ENCODE assay signal across 19 mouse cellular contexts in the genomic region with DNA sequence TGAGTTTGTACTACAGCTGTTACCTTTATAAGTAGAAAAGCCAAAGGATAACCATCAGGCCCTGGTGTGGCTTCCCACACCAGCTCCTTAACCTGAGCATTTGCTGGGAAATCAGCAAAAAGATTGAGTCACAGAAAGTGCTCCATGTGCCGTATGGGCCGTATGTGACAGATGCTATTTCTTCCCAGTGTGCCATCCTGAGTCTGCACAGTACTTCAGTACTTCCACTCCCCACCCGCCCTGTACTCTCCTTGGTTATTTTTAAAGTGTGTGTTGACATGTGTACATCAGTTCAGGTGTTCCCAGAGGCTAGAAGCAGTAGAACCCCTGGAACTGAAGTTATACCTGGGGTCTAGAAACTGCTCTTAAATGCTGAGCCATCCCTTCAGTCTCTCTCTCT. TPM values are rescaled to one million over a fixed set of nuclear protein-coding genes. Genes with fewer than 3 reads are reported as not detected.
DNase-seq lines count a peak whose midpoint lies in the region; ATAC-seq and TF ChIP-seq lines count a peak whose summit lies in the region.
"Had no signal": no experiment of that assay in that cellular context is flagged by ENCODE, and none has a peak within 500 bp of the region (broad histone marks: within the 10 kb centered on the region; RNA-seq: fewer than 3 reads in every experiment).

No protein-coding gene starts in this region.

- peaks cover 46% of the 10 kb centered on the region for H3K4me1 ChIP-seq in hindbrain, embryonic 10.5 days (replicated peaks)
- H3K4me1 ChIP-seq in hindbrain, postnatal 0 days (ENCODE audit: insufficient read depth, low read length): peaks cover 26% of the 10 kb centered on the region
- peaks cover 29% of the 10 kb centered on the region for H3K4me1 ChIP-seq in lung, postnatal 0 days (ENCODE audit: insufficient read depth, low read depth, low read length)
- peaks cover 27% of the 10 kb centered on the region for H3K4me1 ChIP-seq in lung, adult 2 months (ENCODE audit: control insufficient read depth, insufficient read depth, low read length)
- peaks cover 81% of the 10 kb centered on the region for H3K4me1 ChIP-seq in liver, embryonic 15.5 days (replicated peaks)

- TF ChIP-seq CTCF in hindbrain, postnatal 0 days (IDR thresholded peaks at IDR 0.05; ENCODE audit: low read depth): no peak
- no peak for TF ChIP-seq CTCF in lung, postnatal 0 days (IDR thresholded peaks at IDR 0.05)
- no peak for TF ChIP-seq CTCF in lung, adult 2 months (IDR thresholded peaks at IDR 0.05; ENCODE audit: insufficient read depth, low read length)

- H3K36me3 ChIP-seq in hindbrain, embryonic 10.5 days: peaks cover 67% of the 10 kb centered on the region
- no peaks in the 10 kb centered on the region for H3K36me3 ChIP-seq in hindbrain, postnatal 0 days (ENCODE audit: insufficient read depth, low read length)
- H3K36me3 ChIP-seq in lung, postnatal 0 days (ENCODE audit: insufficient read depth, low read length): no peaks in the 10 kb centered on the region
- H3K36me3 ChIP-seq in liver, embryonic 15.5 days (replicated peaks): peaks cover 31% of the 10 kb centered on the region
- H3K36me3 ChIP-seq: hindbrain, embryonic 13.5 days had no signal

- ATAC-seq in hindbrain, postnatal 0 days: no peak
- ATAC-seq in lung, postnatal 0 days: no peak
- ATAC-seq in liver, embryonic 15.5 days (ENCODE audit: insufficient read depth): no peak

- 0 out of 2 replicates have a peak overlapping the region, but pooled peaks have one; percentile 2 for H3K27ac ChIP-seq in hindbrain, embryonic 10.5 days
- no peak overlapping the region for H3K27ac ChIP-seq in hindbrain, postnatal 0 days
- H3K27ac ChIP-seq in lung, postnatal 0 days (ENCODE audit: low read length): peak overlapping the region; percentile 20
- peak overlapping the region; percentile 99 for H3K27ac ChIP-seq in liver, embryonic 15.5 days (replicated peaks)
- H3K27ac ChIP-seq: hindbrain, embryonic 13.5 days had no signal

- WGBS in hindbrain, embryonic 10.5 days: 91% methylated on average over 3 of the region's 3 CpGs
- 84% methylated on average over 3 of the region's 3 CpGs for WGBS in hindbrain, postnatal 0 days
- 84% methylated on average over 3 of the region's 3 CpGs for WGBS in lung, postnatal 0 days
- WGBS in lung, adult 2 months: 88% methylated on average over 3 of the region's 3 CpGs
- WGBS in liver, embryonic 15.5 days (ENCODE audit: insufficient replicate concordance): 79% methylated on average over 3 of the region's 3 CpGs

- no peak for TF ChIP-seq POLR2A in lung, adult 2 months (IDR thresholded peaks at IDR 0.05; ENCODE audit: borderline replicate concordance, extremely low read depth, low read depth, low read length)

- TF ChIP-seq EP300 in lung, postnatal 0 days (IDR thresholded peaks at IDR 0.05): no peak

- no peak overlapping the region for H3K4me3 ChIP-seq in hindbrain, embryonic 10.5 days
- no peak overlapping the region for H3K4me3 ChIP-seq in hindbrain, postnatal 0 days (ENCODE audit: low read length)
- no peak overlapping the region for H3K4me3 ChIP-seq in lung, postnatal 0 days (ENCODE audit: low read depth, low read length)
- H3K4me3 ChIP-seq in lung, adult 2 months (replicated peaks; ENCODE audit: extremely low read depth, low read depth, low read length): no peak overlapping the region
- no peak overlapping the region for H3K4me3 ChIP-seq in liver, embryonic 15.5 days (replicated peaks)
- H3K4me3 ChIP-seq: embryonic facial prominence, embryonic 13.5 days; hindbrain, embryonic 13.5 days; lung, embryonic 15.5 days had no signal

- no peak overlapping the region for H3K4me2 ChIP-seq in hindbrain, postnatal 0 days (ENCODE audit: low read depth, low read length)
- H3K4me2 ChIP-seq in lung, postnatal 0 days (replicated peaks; ENCODE audit: low read depth, low read length): no peak overlapping the region
- peak overlapping the region; percentile 19; the same call in 1 of the 2 replicates for H3K4me2 ChIP-seq in liver, embryonic 15.5 days

- no peaks in the 10 kb centered on the region for H3K27me3 ChIP-seq in hindbrain, embryonic 10.5 days (ENCODE audit: insufficient read depth, poor library complexity, severe bottlenecking)
- no peaks in the 10 kb centered on the region for H3K27me3 ChIP-seq in hindbrain, postnatal 0 days (ENCODE audit: insufficient read depth, low read length)
- H3K27me3 ChIP-seq in lung, postnatal 0 days (replicated peaks; ENCODE audit: insufficient read depth, low read length): no peaks in the 10 kb centered on the region
- no peaks in the 10 kb centered on the region for H3K27me3 ChIP-seq in liver, embryonic 15.5 days
- H3K27me3 ChIP-seq: embryonic facial prominence, embryonic 13.5 days; hindbrain, embryonic 13.5 days; lung, embryonic 15.5 days had no signal

- DNase-seq in hindbrain, embryonic 10.5 days (ENCODE audit: low spot score): no peak
- no peak for DNase-seq in hindbrain, postnatal 0 days (ENCODE audit: low spot score)
- no peak for DNase-seq in lung, postnatal 0 days (ENCODE audit: low spot score)
- DNase-seq in lung, adult 2 months: no peak
- DNase-seq in cerebellum, adult 9-10 months: no peak
- no peak for DNase-seq in gastrocnemius, postnatal 4 days (ENCODE audit: low spot score in 2 of 2)
- DNase-seq: adrenal gland, postnatal 36 days; cerebellum, adult 9-11 months; gastrocnemius, postnatal 25 days; kidney, adult 18-20 months; left cerebral cortex, postnatal 4 days; midbrain, embryonic 14.5 days; retina, postnatal 1 day; thymus, adult 2 months had no signal

- no peak overlapping the region for H3K9ac ChIP-seq in hindbrain, postnatal 0 days (replicated peaks; ENCODE audit: low read length)
- H3K9ac ChIP-seq in lung, postnatal 0 days (replicated peaks; ENCODE audit: low read depth): no peak overlapping the region
- H3K9ac ChIP-seq in liver, embryonic 15.5 days: peak overlapping the region; percentile 29; the same call in 1 of the 2 replicates
- H3K9ac ChIP-seq: embryonic facial prominence, embryonic 13.5 days; lung, embryonic 15.5 days had no signal

- no peaks in the 10 kb centered on the region for H3K9me3 ChIP-seq in hindbrain, embryonic 10.5 days
- no peaks in the 10 kb centered on the region for H3K9me3 ChIP-seq in hindbrain, postnatal 0 days (ENCODE audit: low read length)
- H3K9me3 ChIP-seq in lung, postnatal 0 days (ENCODE audit: low read length): no peaks in the 10 kb centered on the region
- H3K9me3 ChIP-seq in liver, embryonic 15.5 days (replicated peaks): no peaks in the 10 kb centered on the region
- H3K9me3 ChIP-seq: embryonic facial prominence, embryonic 13.5 days; G1E; hindbrain, embryonic 13.5 days; lung, embryonic 15.5 days had no signal

RNA-seq across cellular contexts. Expression of a gene that starts 6.3 kb away (rescaled TPM):
- 20.5 and 23.0 TPM in 2 replicates for polyA plus RNA-seq in hindbrain, embryonic 10.5 days (2016; fragmentation: Nextera tagmentation; extraction: Ambion mirVana)
- total RNA-seq in hindbrain, postnatal 0 days (2014; rRNA removed): 36.8 and 38.2 TPM in 2 replicates
- polyA plus RNA-seq in hindbrain, postnatal 0 days (2015; fragmentation: Nextera tagmentation; extraction: Ambion mirVana): 8.3 and 9.1 TPM in 2 replicates
- polyA plus RNA-seq in lung, postnatal 0 days (2015; fragmentation: Nextera tagmentation; extraction: Ambion mirVana): 7.9 and 8.2 TPM in 2 replicates
- polyA plus RNA-seq in lung, adult 2 months (2012; rRNA removed): 44.9 and 45.9 TPM in 2 replicates
- 8.0 and 10.8 TPM in 2 replicates for polyA plus RNA-seq in liver, embryonic 15.5 days (2015; fragmentation: Nextera tagmentation; extraction: Ambion mirVana)
- 10 to 100 TPM; 49.3 to 51.8 TPM for total RNA-seq in gastrocnemius, postnatal 4 days (2021)

RNA-seq across cellular contexts. Expression of a gene that starts 19.4 kb away (rescaled TPM):
- 371 and 455 TPM in 2 replicates for polyA plus RNA-seq in hindbrain, embryonic 10.5 days (2016; fragmentation: Nextera tagmentation; extraction: Ambion mirVana)
- total RNA-seq in hindbrain, postnatal 0 days (2014; rRNA removed): 88.6 and 89.4 TPM in 2 replicates
- 215 and 216 TPM in 2 replicates for polyA plus RNA-seq in hindbrain, postnatal 0 days (2015; fragmentation: Nextera tagmentation; extraction: Ambion mirVana)
- 84.8 and 92.3 TPM in 2 replicates for polyA plus RNA-seq in lung, postnatal 0 days (2015; fragmentation: Nextera tagmentation; extraction: Ambion mirVana)
- polyA plus RNA-seq in lung, adult 2 months (2012; rRNA removed): 20.7 and 31.0 TPM in 2 replicates
- 97.7 and 98.0 TPM in 2 replicates for polyA plus RNA-seq in liver, embryonic 15.5 days (2015; fragmentation: Nextera tagmentation; extraction: Ambion mirVana)
- total RNA-seq in gastrocnemius, postnatal 4 days (2021): 10 to 100 TPM; 76.3 to 77.6 TPM

RNA-seq across cellular contexts. Expression of a gene that starts 45.6 kb away (rescaled TPM):
- 67.4 and 70.9 TPM in 2 replicates for polyA plus RNA-seq in hindbrain, embryonic 10.5 days (2016; fragmentation: Nextera tagmentation; extraction: Ambion mirVana)
- total RNA-seq in hindbrain, postnatal 0 days (2014; rRNA removed): 71.7 and 72.6 TPM in 2 replicates
- 102 and 114 TPM in 2 replicates for polyA plus RNA-seq in hindbrain, postnatal 0 days (2015; fragmentation: Nextera tagmentation; extraction: Ambion mirVana)
- 81.0 and 87.9 TPM in 2 replicates for polyA plus RNA-seq in lung, postnatal 0 days (2015; fragmentation: Nextera tagmentation; extraction: Ambion mirVana)
- 129 and 205 TPM in 2 replicates for polyA plus RNA-seq in lung, adult 2 months (2012; rRNA removed)
- 28.8 and 30.4 TPM in 2 replicates for polyA plus RNA-seq in liver, embryonic 15.5 days (2015; fragmentation: Nextera tagmentation; extraction: Ambion mirVana)
- total RNA-seq in gastrocnemius, postnatal 4 days (2021): 10 to 100 TPM; 21.1 to 27.2 TPM
